Mouse (Mus musculus): ENCODE data around the gene Cdk17.

Cdk17 gene

GRCm38 (mm10) chr10:93231893-93232292 lies 71.2 kb downstream of the Cdk17 start:
- DNase-seq, result no peak

GRCm38 (mm10) chr10:93233665-93234194 lies 73.1 kb downstream of the Cdk17 start:
- no peak for DNase-seq

GRCm38 (mm10) chr10:93234692-93235091 lies 74.0 kb downstream of the Cdk17 start:
- DNase-seq, result no peak

GRCm38 (mm10) chr10:93239201-93239806 lies 78.6 kb downstream of the Cdk17 start:
- no peak for DNase-seq

GRCm38 (mm10) chr10:93242208-93242607 lies 81.5 kb downstream of the Cdk17 start:
- DNase-seq, result no peak

- no peak for DNase-seq
Measured at GRCm38 (mm10) chr10:93242861-93243260, 82.2 kb downstream of the Cdk17 start.

GRCm38 (mm10) chr10:93244209-93244705 lies 83.6 kb downstream of the Cdk17 start:
- DNase-seq, result no peak

GRCm38 (mm10) chr10:93246185-93246920 lies 85.7 kb downstream of the Cdk17 start:
- no peak for DNase-seq

GRCm38 (mm10) chr10:93247422-93247821 lies 86.7 kb downstream of the Cdk17 start:
- DNase-seq, result no peak

- no peak for DNase-seq
Measured at GRCm38 (mm10) chr10:93247902-93248301, 87.2 kb downstream of the Cdk17 start.

- no peak for DNase-seq
Measured at GRCm38 (mm10) chr10:93248416-93248815, 87.7 kb downstream of the Cdk17 start.

GRCm38 (mm10) chr10:93249901-93250300 lies 89.2 kb downstream of the Cdk17 start:
- no peak for DNase-seq

- DNase-seq, result no peak
Measured at GRCm38 (mm10) chr10:93250436-93251317, 90.0 kb downstream of the Cdk17 start.

- no peak for DNase-seq
Measured at GRCm38 (mm10) chr10:93251426-93251825, 90.8 kb downstream of the Cdk17 start.

- DNase-seq, result no peak
Measured at GRCm38 (mm10) chr10:93252661-93253060, 92.0 kb downstream of the Cdk17 start.

- no peak for DNase-seq
Measured at GRCm38 (mm10) chr10:93253156-93253555, 92.5 kb downstream of the Cdk17 start.

- DNase-seq, result no peak
Measured at GRCm38 (mm10) chr10:93255294-93255693, 94.6 kb downstream of the Cdk17 start.

GRCm38 (mm10) chr10:93259826-93260225 lies 99.2 kb downstream of the Cdk17 start:
- no peak for DNase-seq

GRCm38 (mm10) chr10:93261132-93261980 lies 100.7 kb downstream of the Cdk17 start:
- peak; percentile 60 for DNase-seq

GRCm38 (mm10) chr10:93261981-93262499 lies 101.4 kb downstream of the Cdk17 start:
- peak; percentile 13 for DNase-seq

GRCm38 (mm10) chr10:93263431-93263830 lies 102.8 kb downstream of the Cdk17 start:
- DNase-seq, result peak; percentile 36

GRCm38 (mm10) chr10:93264001-93264400 lies 103.3 kb downstream of the Cdk17 start:
- DNase-seq, result no peak

Data from right cerebral cortex, postnatal 14 days (tissue).